Mouse (Mus musculus) cerebellum, adult 2 months (tissue): Measurements from ENCODE around the gene Grpel1.

Source experiments
- CTCF ChIP-seq: fragments of 200-500 bp; IDR thresholded peaks from 2 replicates; pipeline ENCODE4 v1.5.1; 2011; ENCODE audit warnings: low read depth, mild to moderate bottlenecking, control low read depth, low read length, moderate library complexity, borderline replicate concordance; ENCODE audit not compliant: insufficient read depth
- POLR2A ChIP-seq: fragments of 200-500 bp; IDR thresholded peaks from 2 replicates; pipeline ENCODE4 v1.6.1; 2011; ENCODE audit warnings: low read length, control low read depth, borderline replicate concordance; ENCODE audit not compliant: insufficient read depth

DNA sequence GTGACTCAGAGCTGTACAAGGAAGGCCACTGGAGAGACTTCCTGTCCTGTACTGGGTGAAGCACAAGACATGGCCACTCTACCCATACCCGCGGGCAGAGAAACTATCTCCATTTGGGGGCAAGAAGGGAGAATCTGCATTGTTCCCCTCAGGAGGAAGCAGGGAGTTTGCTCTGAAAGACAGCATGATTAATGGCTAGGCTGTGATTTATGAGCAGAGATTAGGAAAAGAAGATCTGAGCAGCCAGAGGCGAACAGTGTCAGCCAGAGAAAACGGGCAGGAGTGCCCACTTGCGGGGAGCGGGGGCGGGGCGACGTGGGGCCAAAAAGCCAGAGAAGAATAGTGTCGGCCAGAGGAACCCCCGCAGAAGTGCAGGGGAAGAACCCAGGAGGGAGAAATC lies 37.0 kb upstream of the Grpel1 start:
- TF ChIP-seq POLR2A (no peak), CTCF (no peak)
